Mouse (Mus musculus): Measurements from ENCODE around the gene Gstz1. TPM values are rescaled to one million over a fixed set of nuclear protein-coding genes. Genes with fewer than 3 reads are reported as not detected.
"Not testable (repeated sequence)": the region's sequence is repeated elsewhere in the genome, so short reads cannot be mapped to it uniquely, and the experiment has no call there.

Gene Gstz1
- polyA plus RNA-seq, 1 experiment from 2014 or later, result 31.0 TPM

- Histone ChIP-seq H3K36me3 (peaks cover 15% of the 10 kb centered on the region), H3K4me2 (no peak overlapping the region), H3K27me3 (no peaks in the 10 kb centered on the region), H3K4me1 (replicated peaks) (peaks cover 5% of the 10 kb centered on the region; the same call in 1 of the 2 replicates), H3K4me3 (no peak overlapping the region), H3K9me3 (replicated peaks) (no peaks in the 10 kb centered on the region), H3K9ac (no peak overlapping the region), H3K27ac (no peak overlapping the region)
- no peak for ATAC-seq (replicated peaks; ENCODE audit: insufficient number of reproducible peaks, insufficient read depth, low FRiP score, low read depth)
- whole genome bisulfite sequencing, result 73% methylated on average over 6 of the region's 6 CpGs
These were observed 14.8 kb upstream of the Gstz1 start for GRCm38 (mm10) chr12:87132210-87132609.

- Histone ChIP-seq H3K4me2 (no peak overlapping the region), H3K36me3 (peaks cover 15% of the 10 kb centered on the region), H3K9me3 (replicated peaks) (no peaks in the 10 kb centered on the region), H3K4me3 (no peak overlapping the region), H3K9ac (no peak overlapping the region), H3K27me3 (no peaks in the 10 kb centered on the region), H3K27ac (no peak overlapping the region), H3K4me1 (replicated peaks) (peaks cover 5% of the 10 kb centered on the region; the same call in 1 of the 2 replicates)
- WGBS, result 65% methylated on average over 9 of the region's 9 CpGs
- no peak for ATAC-seq (replicated peaks; ENCODE audit: insufficient number of reproducible peaks, insufficient read depth, low FRiP score, low read depth)
These were observed 14.2 kb upstream of the Gstz1 start for GRCm38 (mm10) chr12:87132784-87133183.

GRCm38 (mm10) chr12:87137439-87138341 lies 9.3 kb upstream of the Gstz1 start:
- WGBS, result 82% methylated on average over 15 of the region's 15 CpGs
- Histone ChIP-seq H3K4me1 (replicated peaks) (peaks cover 10% of the 10 kb centered on the region), H3K4me3 (no peak overlapping the region), H3K9me3 (replicated peaks) (no peaks in the 10 kb centered on the region), H3K27ac (no peak overlapping the region), H3K36me3 (peaks cover 6% of the 10 kb centered on the region), H3K4me2 (no peak overlapping the region), H3K27me3 (no peaks in the 10 kb centered on the region), H3K9ac (no peak overlapping the region)
- no peak for ATAC-seq (replicated peaks; ENCODE audit: insufficient number of reproducible peaks, insufficient read depth, low FRiP score, low read depth)

- Histone ChIP-seq H3K9me3 (replicated peaks) (no peaks in the 10 kb centered on the region), H3K36me3 (peaks cover 6% of the 10 kb centered on the region), H3K9ac (no peak overlapping the region), H3K4me3 (no peak overlapping the region), H3K27me3 (no peaks in the 10 kb centered on the region), H3K4me2 (no peak overlapping the region), H3K4me1 (replicated peaks) (peaks cover 10% of the 10 kb centered on the region), H3K27ac (no peak overlapping the region)
- ATAC-seq (replicated peaks; ENCODE audit: insufficient number of reproducible peaks, insufficient read depth, low FRiP score, low read depth), result no peak
- 93% methylated on average over 2 of the region's 2 CpGs for WGBS
These were observed 8.6 kb upstream of the Gstz1 start for GRCm38 (mm10) chr12:87138342-87138701.

GRCm38 (mm10) chr12:87138768-87139167 lies 8.2 kb upstream of the Gstz1 start:
- Histone ChIP-seq H3K27me3 (no peaks in the 10 kb centered on the region), H3K4me1 (replicated peaks) (peaks cover 10% of the 10 kb centered on the region), H3K9ac (no peak overlapping the region), H3K4me2 (no peak overlapping the region), H3K9me3 (replicated peaks) (no peaks in the 10 kb centered on the region), H3K36me3 (peaks cover 6% of the 10 kb centered on the region), H3K27ac (no peak overlapping the region), H3K4me3 (no peak overlapping the region)
- 66% methylated on average over 2 of the region's 2 CpGs for WGBS
- ATAC-seq (replicated peaks; ENCODE audit: insufficient number of reproducible peaks, insufficient read depth, low FRiP score, low read depth), result no peak

- no peaks in the 10 kb centered on the region for H3K9me3 ChIP-seq (replicated peaks)
- H3K9ac ChIP-seq, result no peak overlapping the region
- H3K4me1 ChIP-seq (replicated peaks), result peaks cover 18% of the 10 kb centered on the region
- H3K4me2 ChIP-seq, result no peak overlapping the region
- no peak for ATAC-seq (replicated peaks; ENCODE audit: insufficient number of reproducible peaks, insufficient read depth, low FRiP score, low read depth)
- no peaks in the 10 kb centered on the region; the same call in 1 of the 2 replicates for H3K36me3 ChIP-seq
- WGBS, result 64% methylated on average over 2 of the region's 2 CpGs
- H3K27ac ChIP-seq, result no peak overlapping the region
- H3K27me3 ChIP-seq, result no peaks in the 10 kb centered on the region
- no peak overlapping the region for H3K4me3 ChIP-seq
These were observed 4.8 kb upstream of the Gstz1 start for GRCm38 (mm10) chr12:87142156-87142555.

- under 1% methylated on average over 61 of the region's 61 CpGs for WGBS
- Histone ChIP-seq H3K4me3 (peak within 1 kb of the TSS; percentile 77), H3K27me3 (no peaks in the 10 kb centered on the region), H3K27ac (peak within 1 kb of the TSS; percentile 97), H3K36me3 (0 out of 2 replicates have a peak, but pooled peaks cover 5% of the 10 kb centered on the region), H3K4me1 (replicated peaks) (peaks cover 16% of the 10 kb centered on the region), H3K9ac (peak within 1 kb of the TSS; percentile 79), H3K4me2 (peak within 1 kb of the TSS; percentile 73), H3K9me3 (replicated peaks) (no peaks in the 10 kb centered on the region)
- ATAC-seq (replicated peaks; ENCODE audit: insufficient number of reproducible peaks, insufficient read depth, low FRiP score, low read depth), result peak; percentile 98
These were observed 577 bp downstream of the Gstz1 start, which contains the start of gene Pomt2 for GRCm38 (mm10) chr12:87147395-87148089. Gene Pomt2, minus strand, starts transcription at chr12:87147968.

- peak overlapping the region; percentile 97 for H3K27ac ChIP-seq
- no peaks in the 10 kb centered on the region for H3K27me3 ChIP-seq
- peak overlapping the region; percentile 79 for H3K9ac ChIP-seq
- ATAC-seq (replicated peaks; ENCODE audit: insufficient number of reproducible peaks, insufficient read depth, low FRiP score, low read depth), result no peak
- H3K4me2 ChIP-seq, result peak overlapping the region; percentile 73
- H3K36me3 ChIP-seq, result 0 out of 2 replicates have a peak, but pooled peaks cover 5% of the 10 kb centered on the region
- no peaks in the 10 kb centered on the region for H3K9me3 ChIP-seq (replicated peaks)
- peaks cover 16% of the 10 kb centered on the region for H3K4me1 ChIP-seq (replicated peaks)
- WGBS, result 12% methylated on average over 15 of the region's 15 CpGs
- H3K4me3 ChIP-seq, result peak overlapping the region; percentile 77
These were observed 1.2 kb downstream of the Gstz1 start for GRCm38 (mm10) chr12:87148136-87148535.

GRCm38 (mm10) chr12:87149471-87149870 lies 2.5 kb downstream of the Gstz1 start:
- H3K9me3 ChIP-seq (replicated peaks), result no peaks in the 10 kb centered on the region
- no peak overlapping the region for H3K9ac ChIP-seq
- WGBS, result 95% methylated on average over 5 of the region's 5 CpGs
- H3K4me3 ChIP-seq, result no peak overlapping the region
- no peak overlapping the region for H3K27ac ChIP-seq
- 0 out of 2 replicates have a peak, but pooled peaks cover 5% of the 10 kb centered on the region for H3K36me3 ChIP-seq
- no peaks in the 10 kb centered on the region for H3K27me3 ChIP-seq
- H3K4me2 ChIP-seq, result no peak overlapping the region
- no peak for ATAC-seq (replicated peaks; ENCODE audit: insufficient number of reproducible peaks, insufficient read depth, low FRiP score, low read depth)
- H3K4me1 ChIP-seq (replicated peaks), result peaks cover 16% of the 10 kb centered on the region

GRCm38 (mm10) chr12:87154448-87154847 lies 7.5 kb downstream of the Gstz1 start:
- not testable (repeated sequence) for H3K27ac ChIP-seq; H3K4me1 ChIP-seq (replicated peaks); H3K36me3 ChIP-seq; ATAC-seq (replicated peaks; ENCODE audit: insufficient number of reproducible peaks, insufficient read depth, low FRiP score, low read depth); H3K4me3 ChIP-seq; H3K9ac ChIP-seq; H3K4me2 ChIP-seq; H3K27me3 ChIP-seq; H3K9me3 ChIP-seq (replicated peaks)
- WGBS, result 90% methylated on average over 4 of the region's 4 CpGs

- H3K27ac ChIP-seq, result no peak overlapping the region
- no peaks in the 10 kb centered on the region for H3K9me3 ChIP-seq (replicated peaks)
- ATAC-seq (replicated peaks; ENCODE audit: insufficient number of reproducible peaks, insufficient read depth, low FRiP score, low read depth), result no peak
- WGBS, result 50% methylated on average over 4 of the region's 4 CpGs
- H3K4me2 ChIP-seq, result 0 out of 2 replicates have a peak overlapping the region, but pooled peaks have one; percentile 4
- no peaks in the 10 kb centered on the region for H3K36me3 ChIP-seq
- H3K4me1 ChIP-seq (replicated peaks), result peaks cover 4% of the 10 kb centered on the region; the same call in 1 of the 2 replicates
- no peaks in the 10 kb centered on the region for H3K27me3 ChIP-seq
- H3K9ac ChIP-seq, result no peak overlapping the region
- no peak overlapping the region for H3K4me3 ChIP-seq
These were observed 10.4 kb downstream of the Gstz1 start for GRCm38 (mm10) chr12:87157361-87157760.
